Mouse (Mus musculus) olfactory bulb, adult 2 months (tissue): ENCODE results near the gene Prss38.

Experiments used
- CTCF ChIP-seq: fragments of 200-500 bp; IDR thresholded peaks from 2 replicates; pipeline ENCODE4 v1.5.1; 2012; ENCODE audit warnings: low read depth, mild to moderate bottlenecking, low read length, moderate library complexity; ENCODE audit not compliant: insufficient read depth
- POLR2A ChIP-seq: fragments of 200-500 bp; IDR thresholded peaks from 2 replicates; pipeline ENCODE4 v1.6.1; 2012; ENCODE audit warnings: mild to moderate bottlenecking, low read depth, low read length, moderate library complexity; ENCODE audit not compliant: insufficient read depth

DNA sequence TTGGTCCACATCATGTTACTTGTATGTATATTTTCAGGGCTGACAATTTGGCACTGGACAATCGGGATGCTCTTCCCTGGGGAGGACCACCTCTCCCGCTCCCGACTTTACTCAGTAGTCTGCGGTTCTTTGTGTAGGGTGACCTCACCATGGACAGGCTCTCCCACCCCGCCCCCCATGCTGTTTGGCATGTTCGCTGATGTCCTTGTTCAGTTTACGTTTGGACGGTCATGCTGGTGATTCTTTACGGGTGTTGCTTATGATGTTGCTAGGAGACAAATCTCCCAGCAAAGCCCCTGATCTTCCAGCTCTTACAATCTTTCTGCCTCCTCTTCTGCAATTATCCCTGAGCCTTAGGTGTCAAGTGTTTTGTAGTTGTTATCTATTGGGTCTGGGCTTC lies 15.0 kb upstream of the Prss38 start:
- TF ChIP-seq POLR2A (no peak), CTCF (no peak)
